ENCODE assay signal across 7 mouse cellular contexts in the genomic region with DNA sequence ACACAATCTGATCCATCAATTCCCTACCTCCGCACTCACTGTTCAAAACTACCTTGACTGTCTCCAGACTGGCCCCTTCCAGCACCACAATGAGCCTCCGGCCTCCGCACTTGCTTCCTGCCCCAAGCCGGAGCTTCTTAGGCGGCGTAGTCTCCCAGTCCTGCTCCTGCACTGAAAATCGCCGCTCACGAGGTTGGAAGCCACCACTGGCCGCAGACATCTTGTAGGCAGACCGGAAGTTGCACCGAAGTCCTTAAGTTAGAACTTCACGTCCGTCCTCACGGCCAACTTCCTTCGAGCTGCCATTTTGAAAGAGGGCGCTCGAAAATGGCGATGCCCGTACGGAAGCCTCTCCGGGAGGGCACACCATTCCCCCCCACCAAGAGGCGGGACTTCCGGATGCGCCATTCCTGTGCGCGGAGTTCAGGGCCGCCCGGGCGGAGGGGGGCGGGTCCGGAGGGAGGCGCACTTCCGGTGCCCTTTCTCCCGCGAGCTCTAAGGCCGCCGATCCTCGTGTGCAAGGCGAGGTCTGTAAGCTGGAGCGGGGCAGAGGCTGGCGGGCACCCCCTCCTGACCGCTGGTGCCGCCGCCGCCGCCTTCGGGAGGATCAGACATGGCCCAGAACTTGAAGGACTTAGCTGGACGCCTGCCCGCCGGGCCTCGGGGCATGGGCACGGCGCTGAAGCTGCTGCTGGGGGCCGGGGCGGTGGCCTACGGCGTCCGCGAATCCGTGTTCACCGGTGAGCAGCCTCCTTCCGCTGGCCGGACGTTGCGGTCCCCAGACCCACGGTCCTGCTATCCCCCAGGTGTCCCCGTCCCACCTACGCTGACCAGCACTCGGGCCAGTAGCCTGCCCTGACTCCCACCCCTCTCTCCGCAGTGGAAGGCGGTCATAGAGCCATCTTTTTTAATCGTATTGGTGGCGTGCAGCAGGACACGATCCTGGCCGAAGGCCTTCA. TPM values are rescaled to one million over a fixed set of nuclear protein-coding genes. Genes with fewer than 3 reads are reported as not detected.
A peak's percentile ranks its signal among the peaks of the same experiment; 100 is the strongest.
DNase-seq lines count a peak whose midpoint lies in the region; ATAC-seq and TF ChIP-seq lines count a peak whose summit lies in the region.

Gene Emg1 (minus strand): TSS at position 355 of the 959 bp plus-strand sequence.
Gene Phb2 (plus strand): TSS at position 513 of the 959 bp plus-strand sequence.

- H3K9me3 ChIP-seq in embryonic facial prominence, embryonic 10.5 days = no peaks in the 10 kb centered on the region
- H3K9me3 ChIP-seq in intestine, postnatal 0 days (ENCODE audit: control insufficient read depth) = no peaks in the 10 kb centered on the region
- no peaks in the 10 kb centered on the region for H3K9me3 ChIP-seq in midbrain, embryonic 12.5 days

- peak within 1 kb of the TSS; percentile 83 for H3K9ac ChIP-seq in intestine, postnatal 0 days (ENCODE audit: low read depth, low read length)
- peak within 1 kb of the TSS; percentile 94 for H3K9ac ChIP-seq in midbrain, embryonic 12.5 days (replicated peaks)

- peak within 1 kb of the TSS; percentile 94 for H3K27ac ChIP-seq in embryonic facial prominence, embryonic 10.5 days (replicated peaks)
- peak within 1 kb of the TSS; percentile 88 for H3K27ac ChIP-seq in intestine, postnatal 0 days (ENCODE audit: low read depth, low read length)
- peak within 1 kb of the TSS; percentile 80 for H3K27ac ChIP-seq in midbrain, embryonic 12.5 days (replicated peaks)
- H3K27ac ChIP-seq in small intestine, adult 2 months (ENCODE audit: insufficient read depth, low read depth, low read length) = peak within 1 kb of the TSS; percentile 81

- peak; percentile 33 for TF ChIP-seq CTCF in intestine, postnatal 0 days (IDR thresholded peaks at IDR 0.05; ENCODE audit: low read depth)
- TF ChIP-seq CTCF in small intestine, adult 2 months (IDR thresholded peaks at IDR 0.05; ENCODE audit: extremely low read depth, insufficient read length, insufficient replicate concordance, low read depth, low read length) = no peak

- peaks cover 37% of the 10 kb centered on the region for H3K4me1 ChIP-seq in embryonic facial prominence, embryonic 10.5 days
- peaks cover 7% of the 10 kb centered on the region for H3K4me1 ChIP-seq in intestine, postnatal 0 days (replicated peaks; ENCODE audit: control insufficient read depth, insufficient read depth, low read length)
- H3K4me1 ChIP-seq in midbrain, embryonic 12.5 days = peaks cover 32% of the 10 kb centered on the region
- H3K4me1 ChIP-seq in small intestine, adult 2 months (ENCODE audit: control insufficient read depth, insufficient read depth, insufficient read length, low read length) = peaks cover 23% of the 10 kb centered on the region

- H3K36me3 ChIP-seq in embryonic facial prominence, embryonic 10.5 days (replicated peaks) = peaks cover 75% of the 10 kb centered on the region
- H3K36me3 ChIP-seq in intestine, postnatal 0 days (ENCODE audit: control insufficient read depth, insufficient read depth) = peaks cover 35% of the 10 kb centered on the region
- peaks cover 48% of the 10 kb centered on the region for H3K36me3 ChIP-seq in midbrain, embryonic 12.5 days
- peaks cover 31% of the 10 kb centered on the region for H3K36me3 ChIP-seq in small intestine, adult 2 months (ENCODE audit: control insufficient read depth, insufficient read depth, low read length)

- DNase-seq in adrenal gland, postnatal 10 days = peak; percentile 99
- DNase-seq in embryonic facial prominence, embryonic 10.5 days (ENCODE audit: low spot score) = peak; percentile 99
- DNase-seq in gonadal fat pad, adult 2 months (ENCODE audit: low read depth) = peak; percentile 82
- DNase-seq in left cerebral cortex, postnatal 4 days = peak; percentile 98

- WGBS in embryonic facial prominence, embryonic 10.5 days = under 1% methylated on average over 76 of the region's 76 CpGs
- WGBS in intestine, postnatal 0 days = under 1% methylated on average over 73 of the region's 76 CpGs
- whole genome bisulfite sequencing in midbrain, embryonic 12.5 days = under 1% methylated on average over 76 of the region's 76 CpGs
- under 1% methylated on average over 76 of the region's 76 CpGs for WGBS in small intestine, adult 2 months

- peak within 1 kb of the TSS; percentile 94 for H3K4me3 ChIP-seq in embryonic facial prominence, embryonic 10.5 days
- H3K4me3 ChIP-seq in intestine, postnatal 0 days (ENCODE audit: low read depth, low read length) = peak within 1 kb of the TSS; percentile 85
- peak within 1 kb of the TSS; percentile 96 for H3K4me3 ChIP-seq in midbrain, embryonic 12.5 days
- H3K4me3 ChIP-seq in small intestine, adult 2 months (ENCODE audit: low read depth, low read length) = peak within 1 kb of the TSS; percentile 97

- H3K27me3 ChIP-seq in embryonic facial prominence, embryonic 10.5 days (replicated peaks; ENCODE audit: low read depth, poor library complexity, severe bottlenecking) = no peaks in the 10 kb centered on the region
- H3K27me3 ChIP-seq in intestine, postnatal 0 days (replicated peaks; ENCODE audit: control insufficient read depth, insufficient read depth, low read length) = no peaks in the 10 kb centered on the region
- no peaks in the 10 kb centered on the region for H3K27me3 ChIP-seq in midbrain, embryonic 12.5 days
- H3K27me3 ChIP-seq in small intestine, adult 2 months (ENCODE audit: control insufficient read depth, insufficient read depth, low read length) = no peaks in the 10 kb centered on the region

- TF ChIP-seq POLR2A in small intestine, adult 2 months (IDR thresholded peaks at IDR 0.05; ENCODE audit: low read depth, low read length) = peak; percentile 45; the same call in 1 of the 2 replicates

- ATAC-seq in intestine, postnatal 0 days = peak; percentile 94
- ATAC-seq in midbrain, embryonic 12.5 days (ENCODE audit: low FRiP score, low read depth) = peak; percentile 96

- intact Hi-C loops in left cerebral cortex, postnatal 4 days (cut with DNase I) = no loop called here

- peak within 1 kb of the TSS; percentile 92 for H3K4me2 ChIP-seq in intestine, postnatal 0 days (replicated peaks; ENCODE audit: low read depth)
- peak within 1 kb of the TSS; percentile 97 for H3K4me2 ChIP-seq in midbrain, embryonic 12.5 days (replicated peaks)

RNA-seq across cellular contexts. Expression of gene Emg1, which starts in this region (rescaled TPM):
- total RNA-seq in adrenal gland, postnatal 10 days (2021) = 10 to 100 TPM; 85.5 to 94.1 TPM
- polyA plus RNA-seq in embryonic facial prominence, embryonic 10.5 days (2016; fragmentation: Nextera tagmentation; extraction: Ambion mirVana) = 233 and 257 TPM in 2 replicates
- 43.6 and 44.2 TPM in 2 replicates for polyA plus RNA-seq in gonadal fat pad, adult 2 months (2012; rRNA removed)
- 96.6 and 97.3 TPM in 2 replicates for polyA plus RNA-seq in intestine, postnatal 0 days (2015; fragmentation: Nextera tagmentation; extraction: Ambion mirVana)
- 10 to 100 TPM; 56.7 to 56.9 TPM for total RNA-seq in left cerebral cortex, postnatal 4 days (2021)
- 161 and 170 TPM in 2 replicates for polyA plus RNA-seq in midbrain, embryonic 12.5 days (2016; fragmentation: Nextera tagmentation; extraction: Ambion mirVana)
- 26.8 and 34.9 TPM in 2 replicates for polyA plus RNA-seq in small intestine, adult 2 months (2012; rRNA removed)

RNA-seq across cellular contexts. Expression of gene Phb2, which starts in this region (rescaled TPM):
- 100 to 1,000 TPM; 452 to 487 TPM for total RNA-seq in adrenal gland, postnatal 10 days (2021)
- 473 and 496 TPM in 2 replicates for polyA plus RNA-seq in embryonic facial prominence, embryonic 10.5 days (2016; fragmentation: Nextera tagmentation; extraction: Ambion mirVana)
- polyA plus RNA-seq in gonadal fat pad, adult 2 months (2012; rRNA removed) = 131 and 138 TPM in 2 replicates
- polyA plus RNA-seq in intestine, postnatal 0 days (2015; fragmentation: Nextera tagmentation; extraction: Ambion mirVana) = 249 and 255 TPM in 2 replicates
- 100 to 1,000 TPM; 169 to 170 TPM for total RNA-seq in left cerebral cortex, postnatal 4 days (2021)
- 308 and 315 TPM in 2 replicates for polyA plus RNA-seq in midbrain, embryonic 12.5 days (2016; fragmentation: Nextera tagmentation; extraction: Ambion mirVana)
- 87.7 and 122 TPM in 2 replicates for polyA plus RNA-seq in small intestine, adult 2 months (2012; rRNA removed)

Comparison
In these comparisons a context has a peak if more than half of its experiments do, and no peak if none do; other contexts are left out.
1. Peak in every context shown above with its lines: DNase-seq, ATAC-seq, H3K4me3 ChIP-seq and H3K27ac ChIP-seq.